Mouse (Mus musculus) liver, embryonic 14.5 days (tissue): ENCODE measurements around the gene Plekha4. TPM values are rescaled to one million over a fixed set of nuclear protein-coding genes. Genes with fewer than 3 reads are reported as not detected.

Experiments
- ATAC-seq: fragments of 200-750 bp; cut with Nextera tagmentation; 2 replicates; pipeline ENCODE4 v1.8.0; 2017; ENCODE audit warnings: moderate number of reproducible peaks, mild to moderate bottlenecking, moderate library complexity; ENCODE audit not compliant: insufficient read depth
- DNase-seq, 3 experiments: peaks; one replicate each; pipeline ENCODE4 v3.0.0-alpha.2; 2012 to 2013; ENCODE audit warnings: low read depth in 3 of 3, low spot score in 3 of 3
- H3K27ac ChIP-seq: fragments of 300-500 bp; sonication (generic); 2 replicates; pipeline ENCODE4 v1.5.1; 2014; ENCODE audit warnings: moderate library complexity, mild to moderate bottlenecking, control low read depth, inconsistent platforms
- H3K27me3 ChIP-seq: fragments of 300-500 bp; sonication (generic); 2 replicates; pipeline ENCODE4 v1.6.1; 2014; ENCODE audit warnings: mild to moderate bottlenecking, low read length, moderate library complexity; ENCODE audit not compliant: control insufficient read depth, insufficient read depth
- H3K36me3 ChIP-seq: fragments of 300-500 bp; sonication (generic); replicated peaks from 2 replicates; pipeline ENCODE4 v1.6.1; 2014; ENCODE audit warnings: low read depth; ENCODE audit not compliant: control insufficient read depth, insufficient read depth
- H3K4me1 ChIP-seq, 2 experiments: fragments of 200-500 bp in 1 of 2; fragments of 300-500 bp in 1 of 2; sonication (generic) in 1 of 2; replicated peaks; 2 replicates each; pipeline ENCODE4 v1.6.1; 2012 to 2014; ENCODE audit warnings: antibody characterized with exemption in 1 of 2, inconsistent platforms in 1 of 2, low read length in 1 of 2; ENCODE audit not compliant: control insufficient read depth in 2 of 2, insufficient read depth in 2 of 2
- H3K4me2 ChIP-seq: fragments of 300-500 bp; sonication (generic); 2 replicates; pipeline ENCODE4 v1.6.1; 2014; ENCODE audit warnings: low read depth, mild to moderate bottlenecking, control low read depth, moderate library complexity
- H3K4me3 ChIP-seq, 2 experiments: fragments of 200-500 bp in 1 of 2; fragments of 300-500 bp in 1 of 2; sonication (generic) in 1 of 2; 2 replicates each; pipeline ENCODE4 v1.5.1; 2012 to 2014; ENCODE audit warnings: low read depth in 2 of 2, low read length in 2 of 2, mild to moderate bottlenecking in 2 of 2, control low read depth in 1 of 2, inconsistent platforms in 1 of 2, moderate library complexity in 1 of 2; ENCODE audit not compliant: insufficient read depth in 1 of 2
- H3K9ac ChIP-seq: fragments of 300-500 bp; sonication (generic); replicated peaks from 2 replicates; pipeline ENCODE4 v1.6.1; 2014; ENCODE audit warnings: mild to moderate bottlenecking, control low read depth, moderate library complexity
- H3K9me3 ChIP-seq: fragments of 300-500 bp; sonication (generic); 2 replicates; pipeline ENCODE4 v1.6.1; 2016; ENCODE audit warnings: low read length, mixed read lengths; ENCODE audit not compliant: control insufficient read depth
- CTCF ChIP-seq: IDR thresholded peaks from 2 replicates; pipeline ENCODE4 v1.5.1; 2016; ENCODE audit warnings: antibody characterized with exemption, low read depth, control low read depth
- EP300 ChIP-seq: IDR thresholded peaks from 2 replicates; pipeline ENCODE4 v1.6.1; 2016; ENCODE audit warnings: antibody characterized with exemption, low read depth
- WGBS: fragments of 180-500 bp; shearing (Covaris S2); extraction: QIAGEN DNeasy Blood & Tissue Kit; methylation state at CpG from one replicate; pipeline ENCODE4 v1.1.7; 2014; ENCODE audit not compliant: insufficient replicate concordance; 5-methylcytosine and 5-hydroxymethylcytosine counted together
- polyA plus RNA-seq, 2 experiments: library from polyadenylated mRNA; depleted of rRNA in 1 of 2; stranded (reverse) in 1 of 2; unstranded in 1 of 2; fragments of >200 nt; fragmentation: Nextera tagmentation in 1 of 2; extraction: Ambion mirVana in 1 of 2; gene quantifications; 2 replicates each; pipeline versions ENCODE4 v1.2.1 to v1.2.3; 2012 to 2014

The Plekha4 gene
- polyA plus RNA-seq, 2 experiments = 0.41 to 0.90 TPM

DNA sequence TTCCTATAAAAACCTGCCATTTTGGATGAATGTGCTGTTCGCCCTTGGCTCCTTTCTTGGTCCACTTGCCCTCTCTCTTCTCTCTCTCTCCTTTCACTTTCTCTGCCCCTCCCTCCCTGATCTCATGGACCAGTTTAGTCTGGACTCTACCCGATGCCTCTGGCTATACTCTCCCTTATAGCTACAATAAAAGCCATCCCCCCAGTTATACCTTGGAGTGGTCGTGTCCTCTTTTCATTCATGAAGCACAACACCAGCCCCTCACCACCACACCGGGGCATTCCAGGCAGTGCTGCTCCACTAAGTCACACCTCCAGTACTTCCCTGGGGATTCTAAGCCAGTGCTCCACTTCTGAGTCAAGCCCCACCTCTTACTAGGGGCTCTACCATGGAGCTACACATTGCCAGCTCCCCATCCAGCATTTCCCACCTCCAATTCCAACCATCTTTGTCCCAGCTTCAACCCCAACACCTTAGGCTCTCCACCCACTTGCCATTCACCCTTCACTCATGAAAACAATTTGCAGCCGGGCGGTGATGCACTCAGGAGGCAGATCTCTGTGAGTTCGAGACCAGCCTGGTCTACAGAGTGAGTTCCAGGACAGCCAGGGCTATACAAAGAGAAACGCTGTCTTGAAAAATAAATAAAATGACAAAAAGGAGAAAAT lies 41.1 kb downstream of the Plekha4 start:
- H3K4me2 ChIP-seq = peak overlapping the region; percentile 97
- ATAC-seq (no peak), DNase-seq (no peak)
- H3K9ac ChIP-seq = no peak overlapping the region
- WGBS = 71% methylated on average over 8 of the region's 8 CpGs
- H3K9me3 ChIP-seq = no peaks in the 10 kb centered on the region
- H3K4me3 ChIP-seq = peak overlapping the region in 1 of 2 experiments; percentile 53; a peak in 2 of 4 replicates
- no peaks in the 10 kb centered on the region for H3K27me3 ChIP-seq
- TF ChIP-seq CTCF (no peak), EP300 (no peak)
- peak overlapping the region; percentile 83 for H3K27ac ChIP-seq
- peaks cover 42 to 49% of the 10 kb centered on the region in 2 experiments for H3K4me1 ChIP-seq
- H3K36me3 ChIP-seq = no peaks in the 10 kb centered on the region; the same call in 1 of the 2 replicates

DNA sequence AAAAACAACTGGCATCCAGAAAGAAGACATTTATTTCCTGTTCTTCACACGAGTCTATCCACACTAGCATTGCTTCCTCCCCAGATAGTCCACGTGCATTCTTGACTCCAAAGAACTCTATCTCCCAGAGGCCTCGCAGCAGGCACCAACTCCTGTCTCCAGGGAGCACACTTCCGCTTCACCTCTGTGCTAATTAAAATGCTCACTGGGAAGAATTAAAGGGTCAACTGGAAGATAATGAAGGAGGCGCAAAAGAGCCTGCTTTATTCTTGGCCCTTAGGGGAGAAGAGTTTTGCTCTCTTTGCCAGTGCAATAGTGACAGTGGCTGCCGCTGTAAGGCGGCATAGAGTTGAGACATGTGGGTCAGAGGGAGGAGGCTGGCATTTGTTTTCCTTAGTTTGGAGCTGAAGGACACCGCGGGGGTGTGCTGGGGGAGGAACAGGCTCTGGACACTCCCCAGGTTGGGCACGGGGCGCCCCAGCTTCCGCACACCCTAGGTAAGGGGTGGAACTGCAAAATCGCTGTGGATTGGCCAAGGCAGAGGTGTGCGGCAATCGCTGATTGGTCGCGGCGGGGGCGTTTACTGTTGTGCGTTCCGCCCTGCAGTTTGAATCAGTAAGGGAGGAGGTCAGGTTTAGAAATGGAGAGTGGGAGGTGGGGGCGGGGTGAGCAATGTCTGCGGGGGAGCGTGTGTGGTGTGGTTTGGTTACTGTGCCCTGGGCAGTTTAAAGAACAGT lies 41.8 kb downstream of the Plekha4 start:
- under 1% methylated on average over 24 of the region's 24 CpGs for WGBS
- no peaks in the 10 kb centered on the region for H3K27me3 ChIP-seq
- H3K9me3 ChIP-seq = no peaks in the 10 kb centered on the region
- no peaks in the 10 kb centered on the region; the same call in 1 of the 2 replicates for H3K36me3 ChIP-seq
- peak overlapping the region; percentile 71 for H3K9ac ChIP-seq
- H3K4me2 ChIP-seq = peak overlapping the region; percentile 97
- TF ChIP-seq EP300 = no peak; the same call in 1 of the 2 replicates
- TF ChIP-seq CTCF = 0 out of 2 replicates have a peak, but pooled peaks have one; percentile 12
- peak overlapping the region; percentile 53 to 56 for H3K4me3 ChIP-seq
- ATAC-seq (peak; percentile 94), DNase-seq (peak; percentile 87 to 88 (median 88))
- H3K27ac ChIP-seq = peak overlapping the region; percentile 83
- peaks cover 42 to 46% of the 10 kb centered on the region in 2 experiments for H3K4me1 ChIP-seq

DNA sequence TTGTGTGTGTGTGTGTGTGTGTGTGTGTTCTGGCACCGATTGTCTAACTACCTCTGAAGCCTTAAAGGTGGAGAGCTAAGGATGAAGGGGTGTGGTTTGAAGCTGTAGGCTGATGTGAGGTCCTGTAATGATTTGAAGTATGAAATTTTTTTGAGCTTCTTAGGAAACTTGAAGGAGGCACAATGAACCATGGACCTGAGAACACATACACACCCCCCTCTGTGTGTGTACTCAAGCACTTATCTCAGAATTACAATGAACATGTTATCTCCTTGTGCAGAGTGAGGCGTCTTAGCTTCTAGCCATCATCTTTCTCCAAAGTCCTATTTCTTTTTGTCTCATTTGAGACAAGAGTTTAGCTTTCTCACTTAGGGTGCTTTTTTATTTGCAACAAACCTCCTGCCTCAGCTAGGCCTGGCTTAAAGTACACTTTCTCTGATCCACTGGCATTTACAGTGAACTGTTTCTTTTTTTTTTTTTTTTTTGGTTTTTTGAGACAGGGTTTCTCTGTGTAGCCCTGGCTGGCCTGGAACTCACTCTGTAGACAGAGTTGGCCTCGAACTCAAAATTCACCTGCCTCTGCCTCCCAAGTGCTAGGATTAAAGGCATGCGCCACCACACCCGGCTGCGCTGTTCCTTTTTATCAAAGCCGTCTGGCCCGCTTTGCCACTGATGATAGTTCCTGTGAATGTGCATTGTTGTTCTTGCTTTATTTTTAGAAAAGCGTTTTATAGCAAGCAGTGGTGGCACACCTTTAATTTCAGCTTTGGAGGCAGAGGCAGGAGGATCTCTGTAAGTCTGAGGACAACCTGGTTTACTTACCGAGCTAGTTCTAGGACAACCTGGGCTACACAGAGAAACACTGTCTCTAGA lies 42.7 kb downstream of the Plekha4 start:
- no peaks in the 10 kb centered on the region; the same call in 1 of the 2 replicates for H3K36me3 ChIP-seq
- ATAC-seq = peak; percentile 68
- peaks cover 42 to 46% of the 10 kb centered on the region in 2 experiments for H3K4me1 ChIP-seq
- DNase-seq = peak; percentile 53 to 56 (median 54)
- H3K9me3 ChIP-seq = no peaks in the 10 kb centered on the region
- peak overlapping the region; percentile 76 for H3K27ac ChIP-seq
- peak; percentile 40; the same call in 1 of the 2 replicates for TF ChIP-seq EP300
- no peak for TF ChIP-seq CTCF
- peak overlapping the region; percentile 15; the same call in 1 of the 2 replicates for H3K9ac ChIP-seq
- peak overlapping the region; percentile 97 for H3K4me2 ChIP-seq
- no peaks in the 10 kb centered on the region for H3K27me3 ChIP-seq
- peak overlapping the region; percentile 10 to 53 for H3K4me3 ChIP-seq
- WGBS = 22% methylated on average over 10 of the region's 10 CpGs

DNA sequence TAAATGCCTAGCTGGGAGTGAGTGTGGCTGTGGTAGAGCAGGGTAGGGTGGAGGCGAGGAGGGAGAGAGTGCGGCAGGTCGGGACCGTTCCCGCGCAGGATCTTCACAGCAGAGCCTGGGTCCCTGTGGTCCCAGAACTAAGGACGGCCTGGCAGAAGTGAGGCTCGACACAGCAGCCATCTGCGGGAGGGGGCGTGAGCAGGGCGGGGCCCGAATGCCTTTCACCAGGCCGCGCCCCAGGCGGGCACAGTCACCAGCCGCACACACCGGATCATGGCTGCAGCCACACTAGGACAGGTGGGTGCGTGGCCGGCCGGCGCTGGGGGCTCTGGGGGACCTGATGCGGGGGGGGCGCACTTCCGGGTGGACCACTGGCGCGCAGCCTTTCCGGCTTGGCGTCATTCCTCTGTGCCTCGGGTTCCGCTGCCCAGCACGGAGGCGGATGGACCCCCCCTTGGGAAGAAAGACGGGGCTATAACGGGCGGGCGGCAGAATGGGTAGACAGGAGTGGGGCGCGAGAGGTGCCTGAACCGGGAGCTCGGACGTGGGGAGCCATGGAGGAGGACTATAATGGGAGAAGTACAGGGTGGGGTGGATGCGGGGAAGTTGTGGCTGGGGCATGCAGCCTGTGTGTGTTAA lies 44.1 kb downstream of the Plekha4 start, which contains the start of gene Bcat2:
Bcat2 (plus strand) TSS at position 51 of the 639 bp plus-strand sequence.
- WGBS = 2% methylated on average over 42 of the region's 42 CpGs
- ATAC-seq (peak; percentile 51), DNase-seq (peak; percentile 57 to 65 (median 57))
- Histone ChIP-seq H3K4me2 (peak within 1 kb of the TSS; percentile 97), H3K27ac (peak within 1 kb of the TSS; percentile 76), H3K9ac (peak within 1 kb of the TSS; percentile 85), H3K9me3 (no peaks in the 10 kb centered on the region), H3K36me3 (no peaks in the 10 kb centered on the region; the same call in 1 of the 2 replicates), H3K4me3 (peak within 1 kb of the TSS; percentile 59 to 83), H3K4me1 (peaks cover 42 to 46% of the 10 kb centered on the region in 2 experiments), H3K27me3 (no peaks in the 10 kb centered on the region)
- TF ChIP-seq EP300 (no peak), CTCF (no peak)
